Mouse (Mus musculus) heart, adult 9 months (tissue): ENCODE results near the gene Gm8094.
"Not testable (repeated sequence)": the region's sequence is repeated elsewhere in the genome, so short reads cannot be mapped to it uniquely, and the experiment has no call there.

ENCODE experiments used
- DNase-seq, 2 experiments: peaks; one replicate each; pipeline ENCODE4 v3.0.0; 2022; ENCODE audit warnings: low spot score in 2 of 2

Gm8094 gene

GRCm38 (mm10) chr14:43076543-43076942, at the start of gene Gm8094:
TSS of gene Gm8094 (minus strand) at chr14:43076643.
- DNase-seq = not testable (repeated sequence)

DNA sequence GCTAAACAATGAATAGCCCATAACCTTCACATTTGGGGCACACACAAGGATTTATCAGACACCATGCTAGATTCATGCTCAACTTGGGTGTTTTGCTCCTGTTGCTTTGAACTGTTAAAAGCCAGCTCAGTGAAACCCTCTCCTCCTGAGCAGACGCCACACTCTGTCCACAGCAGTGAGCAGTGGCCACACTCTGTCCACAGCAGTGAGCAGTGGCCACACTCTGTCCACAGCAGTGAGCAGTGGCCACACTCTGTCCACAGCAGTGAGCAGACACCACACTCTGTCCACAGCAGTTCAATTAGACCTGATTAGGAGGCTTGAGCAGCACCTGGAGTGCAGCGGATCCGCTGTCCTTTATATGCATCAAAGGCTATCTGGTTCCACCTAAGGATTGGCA, 43.2 kb upstream of the Gm8094 start:
- DNase-seq = not testable (repeated sequence)

DNA sequence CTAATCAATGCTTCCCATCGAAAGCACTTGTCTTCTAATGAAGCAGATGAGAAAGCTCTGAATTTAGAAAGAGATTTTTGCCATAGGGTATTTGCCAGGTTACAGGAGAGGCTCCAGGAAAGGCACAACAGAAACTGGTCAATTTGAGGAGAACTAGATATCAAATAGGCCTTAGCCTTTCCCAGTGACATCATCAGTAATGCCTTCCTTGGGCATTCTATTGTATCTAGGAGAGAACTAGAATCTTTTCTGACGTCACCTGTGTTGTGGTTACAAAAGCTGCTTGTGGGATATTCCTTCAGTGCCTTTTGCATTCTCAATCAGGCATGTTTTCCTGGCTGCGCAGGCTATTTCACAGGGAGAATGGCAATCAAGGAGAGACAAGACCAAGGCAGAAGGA, 23.9 kb upstream of the Gm8094 start, which contains the start of gene Gm8104:
Gene Gm8104, plus strand, starts transcription at position 301 of the 400 bp plus-strand sequence.
- not testable (repeated sequence) for DNase-seq

GRCm38 (mm10) chr14:43089103-43089919, 12.9 kb upstream of the Gm8094 start:
- DNase-seq = not testable (repeated sequence)

DNA sequence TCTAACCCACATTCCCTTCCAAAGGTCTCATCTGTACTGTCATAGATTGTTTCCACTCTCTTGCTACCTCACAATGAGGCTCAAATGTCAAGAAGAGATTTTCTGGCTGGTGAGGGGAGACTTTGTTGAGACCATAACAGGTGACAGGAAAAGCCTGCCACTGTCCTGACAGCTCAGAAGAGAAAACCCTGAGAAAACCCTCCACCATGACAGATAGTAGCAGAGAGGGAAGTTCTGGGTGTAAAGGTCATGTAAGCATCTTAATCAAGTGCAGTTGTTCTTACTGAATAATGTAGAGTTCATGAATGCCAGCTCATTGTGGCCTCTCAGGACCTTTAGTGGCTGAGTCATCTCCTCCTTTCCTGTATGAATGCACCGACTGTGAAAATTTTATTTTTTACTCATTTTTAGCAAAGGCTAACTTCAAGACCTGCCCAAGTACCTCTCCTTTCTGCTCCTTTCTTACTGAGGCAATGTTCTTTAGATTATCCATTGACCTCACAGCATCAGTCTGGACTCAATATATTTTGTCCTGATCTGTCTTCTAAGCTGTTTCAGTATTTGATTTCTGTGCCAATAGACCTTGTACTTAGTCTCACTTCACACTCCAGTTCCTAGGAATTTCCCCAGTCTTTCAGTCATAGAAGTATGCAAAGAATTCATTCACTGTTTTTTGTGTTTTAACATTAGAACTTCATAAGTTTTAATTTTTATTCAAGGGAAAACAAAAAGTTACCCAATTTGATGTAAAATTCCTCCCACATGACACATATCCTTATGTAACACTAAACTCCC, 8.7 kb upstream of the Gm8094 start:
- DNase-seq = not testable (repeated sequence)

GRCm38 (mm10) chr14:43060179-43060578, 16.3 kb downstream of the Gm8094 start:
- not testable (repeated sequence) for DNase-seq

GRCm38 (mm10) chr14:43058063-43058462, 18.4 kb downstream of the Gm8094 start:
- not testable (repeated sequence) for DNase-seq
